Comparison of ENCODE assay signal across 11 mouse cellular contexts in the genomic region with DNA sequence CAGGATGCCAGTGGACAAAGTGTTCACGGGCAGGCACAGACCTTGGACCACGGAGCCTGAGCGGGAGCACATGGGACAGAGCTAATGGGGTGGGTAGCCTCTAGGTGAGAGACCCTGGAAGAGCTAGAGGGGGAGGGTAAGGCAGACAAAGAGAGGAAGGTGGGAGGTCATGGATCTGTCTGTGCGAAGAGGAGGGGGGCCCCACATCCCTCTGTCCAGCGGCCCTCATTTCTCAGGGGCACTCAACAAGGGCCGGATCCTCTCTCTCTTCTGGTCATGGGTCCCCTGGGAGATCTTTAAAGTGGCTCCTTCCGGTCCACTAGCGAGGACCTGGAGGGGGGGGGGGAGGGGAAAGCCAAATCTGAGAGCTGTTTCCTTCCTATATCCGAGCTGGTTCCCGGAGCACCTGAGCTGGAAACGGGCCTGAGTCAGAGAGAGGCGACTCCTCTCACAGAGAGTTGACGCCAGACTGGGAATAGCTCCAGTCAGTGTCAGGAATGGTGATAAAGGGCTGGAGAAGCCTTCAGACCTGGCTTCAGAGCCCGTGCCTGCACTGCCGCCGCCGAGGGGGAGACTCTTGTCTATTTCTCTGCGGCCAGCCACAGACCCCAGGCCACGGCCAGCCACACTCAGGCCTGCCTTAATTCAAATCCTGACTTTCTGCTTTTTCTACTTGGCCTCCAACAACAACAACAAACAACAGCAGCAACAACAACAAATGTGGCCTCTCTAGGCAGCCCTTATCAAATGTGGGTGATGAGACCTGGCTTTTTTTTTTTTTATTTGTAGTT. TPM values are rescaled to one million over a fixed set of nuclear protein-coding genes. Genes with fewer than 3 reads are reported as not detected.
DNase-seq lines count a peak whose midpoint lies in the region; ATAC-seq and TF ChIP-seq lines count a peak whose summit lies in the region.
"Had no signal": no experiment of that assay in that cellular context is flagged by ENCODE, and none has a peak within 500 bp of the region (broad histone marks: within the 10 kb centered on the region; RNA-seq: fewer than 3 reads in every experiment).

No protein-coding gene starts in this region.

- no peaks in the 10 kb centered on the region for H3K36me3 ChIP-seq in hindbrain, embryonic 10.5 days
- no peaks in the 10 kb centered on the region for H3K36me3 ChIP-seq in hindbrain, postnatal 0 days (ENCODE audit: insufficient read depth, low read length)
- no peaks in the 10 kb centered on the region for H3K36me3 ChIP-seq in heart, adult 2 months (ENCODE audit: control insufficient read depth, insufficient read depth, low read length)
- H3K36me3 ChIP-seq in neural tube, embryonic 12.5 days: no peaks in the 10 kb centered on the region
- H3K36me3 ChIP-seq: liver, embryonic 15.5 days had no signal

- peak; percentile 50; the same call in 1 of the 2 replicates for TF ChIP-seq POLR2A in heart, adult 2 months (IDR thresholded peaks at IDR 0.05; ENCODE audit: insufficient read depth, low read depth, low read length)

- DNase-seq in hindbrain, embryonic 10.5 days (ENCODE audit: low spot score): peak; percentile 48
- no peak for DNase-seq in hindbrain, postnatal 0 days (ENCODE audit: low spot score)
- DNase-seq in heart, adult 2 months: peak; percentile 45 to 63
- DNase-seq in kidney, adult 9 months: peak; percentile 50
- no peak for DNase-seq in lung, postnatal 4 days
- DNase-seq in urinary bladder, postnatal 25 days (ENCODE audit: low spot score): no peak
- DNase-seq: gastrocnemius, postnatal 10 days had no signal

- H3K4me3 ChIP-seq in hindbrain, embryonic 10.5 days: peak overlapping the region; percentile 35
- no peak overlapping the region for H3K4me3 ChIP-seq in hindbrain, postnatal 0 days (ENCODE audit: low read length)
- no peak overlapping the region; the same call in 1 of the 2 replicates for H3K4me3 ChIP-seq in heart, adult 2 months
- no peak overlapping the region for H3K4me3 ChIP-seq in neural tube, embryonic 12.5 days
- H3K4me3 ChIP-seq: liver, embryonic 15.5 days had no signal

- H3K4me2 ChIP-seq in hindbrain, postnatal 0 days (ENCODE audit: low read depth, low read length): no peak overlapping the region
- H3K4me2 ChIP-seq in neural tube, embryonic 12.5 days (replicated peaks): peak overlapping the region; percentile 21
- H3K4me2 ChIP-seq: liver, embryonic 15.5 days had no signal

- WGBS in hindbrain, embryonic 10.5 days: 3% methylated on average over 19 of the region's 19 CpGs
- WGBS in hindbrain, postnatal 0 days: 16% methylated on average over 19 of the region's 19 CpGs
- 17% methylated on average over 19 of the region's 19 CpGs for WGBS in heart, adult 2 months
- WGBS in neural tube, embryonic 12.5 days: 4% methylated on average over 19 of the region's 19 CpGs

- H3K27me3 ChIP-seq in hindbrain, embryonic 10.5 days (ENCODE audit: insufficient read depth, poor library complexity, severe bottlenecking): peaks cover 46% of the 10 kb centered on the region
- H3K27me3 ChIP-seq in hindbrain, postnatal 0 days (ENCODE audit: insufficient read depth, low read length): peaks cover 15% of the 10 kb centered on the region
- H3K27me3 ChIP-seq in heart, adult 2 months (ENCODE audit: control insufficient read depth, insufficient read depth, low read length): no peaks in the 10 kb centered on the region
- peaks cover 36% of the 10 kb centered on the region for H3K27me3 ChIP-seq in neural tube, embryonic 12.5 days (replicated peaks)

- intact Hi-C loops in heart, adult 2 months (cut with DNase I): no loop called here

- no peak overlapping the region for H3K9ac ChIP-seq in hindbrain, postnatal 0 days (replicated peaks; ENCODE audit: low read length)
- peak overlapping the region; percentile 56 for H3K9ac ChIP-seq in heart, adult 2 months (ENCODE audit: low read depth, low read length)
- H3K9ac ChIP-seq in neural tube, embryonic 12.5 days: no peak overlapping the region
- H3K9ac ChIP-seq: liver, embryonic 15.5 days had no signal

- no peak for ATAC-seq in hindbrain, postnatal 0 days
- no peak for ATAC-seq in neural tube, embryonic 12.5 days (ENCODE audit: low FRiP score, low read depth)
- ATAC-seq in cerebellum, adult (ENCODE audit: insufficient number of reproducible peaks, low FRiP score, low TSS enrichment): no peak

- TF ChIP-seq EP300 in heart, adult 2 months (IDR thresholded peaks at IDR 0.05; ENCODE audit: insufficient read depth, low read depth, low read length): no peak

- no peaks in the 10 kb centered on the region for H3K79me2 ChIP-seq in heart, adult 2 months (replicated peaks; ENCODE audit: control insufficient read depth, insufficient read depth, low read length)

- H3K4me1 ChIP-seq in hindbrain, embryonic 10.5 days (replicated peaks): peaks cover 72% of the 10 kb centered on the region
- no peaks in the 10 kb centered on the region for H3K4me1 ChIP-seq in hindbrain, postnatal 0 days (ENCODE audit: insufficient read depth, low read length)
- peaks cover 7% of the 10 kb centered on the region for H3K4me1 ChIP-seq in heart, adult 2 months (ENCODE audit: control insufficient read depth, insufficient read depth, low read length)
- peaks cover 57% of the 10 kb centered on the region for H3K4me1 ChIP-seq in neural tube, embryonic 12.5 days

- H3K9me3 ChIP-seq in hindbrain, embryonic 10.5 days: no peaks in the 10 kb centered on the region
- H3K9me3 ChIP-seq in hindbrain, postnatal 0 days (ENCODE audit: low read length): no peaks in the 10 kb centered on the region
- no peaks in the 10 kb centered on the region for H3K9me3 ChIP-seq in neural tube, embryonic 12.5 days
- H3K9me3 ChIP-seq: liver, embryonic 15.5 days had no signal

- TF ChIP-seq CTCF in hindbrain, postnatal 0 days (IDR thresholded peaks at IDR 0.05; ENCODE audit: low read depth): no peak
- TF ChIP-seq CTCF in heart, adult 2 months (IDR thresholded peaks at IDR 0.05): no peak

- peak overlapping the region; percentile 83 for H3K27ac ChIP-seq in hindbrain, embryonic 10.5 days
- no peak overlapping the region for H3K27ac ChIP-seq in hindbrain, postnatal 0 days
- H3K27ac ChIP-seq in heart, adult 2 months: peak overlapping the region; percentile 75
- 0 out of 2 replicates have a peak overlapping the region, but pooled peaks have one; percentile 23 for H3K27ac ChIP-seq in neural tube, embryonic 12.5 days
- H3K27ac ChIP-seq: liver, embryonic 15.5 days had no signal

RNA-seq across cellular contexts. Expression of a gene that starts 2.7 kb away (rescaled TPM):
- polyA plus RNA-seq in hindbrain, embryonic 10.5 days (2016; fragmentation: Nextera tagmentation; extraction: Ambion mirVana): 6.2 and 6.8 TPM in 2 replicates
- 13.7 and 18.4 TPM in 2 replicates for total RNA-seq in hindbrain, postnatal 0 days (2014; rRNA removed)
- polyA plus RNA-seq in hindbrain, postnatal 0 days (2015; fragmentation: Nextera tagmentation; extraction: Ambion mirVana): 11.1 and 12.2 TPM in 2 replicates
- total RNA-seq in heart, adult 2 months (2021): 1 to 10 TPM; 5.2 to 5.7 TPM
- polyA plus RNA-seq in heart, adult 2 months (2012; rRNA removed): 10.0 and 11.0 TPM in 2 replicates
- polyA plus RNA-seq in neural tube, embryonic 12.5 days (2016; fragmentation: Nextera tagmentation; extraction: Ambion mirVana): 9.7 and 10.2 TPM in 2 replicates
- total RNA-seq: CH12.LX had no signal

RNA-seq across cellular contexts. Expression of a gene that starts 9.9 kb away (rescaled TPM):
- not detected in 2 replicates for polyA plus RNA-seq in hindbrain, embryonic 10.5 days (2016; fragmentation: Nextera tagmentation; extraction: Ambion mirVana)
- not detected in 2 replicates for total RNA-seq in hindbrain, postnatal 0 days (2014; rRNA removed)
- 0.59 and 0.79 TPM in 2 replicates for polyA plus RNA-seq in hindbrain, postnatal 0 days (2015; fragmentation: Nextera tagmentation; extraction: Ambion mirVana)
- total RNA-seq in heart, adult 2 months (2021): not detected
- not detected in 2 replicates for polyA plus RNA-seq in heart, adult 2 months (2012; rRNA removed)
- polyA plus RNA-seq in neural tube, embryonic 12.5 days (2016; fragmentation: Nextera tagmentation; extraction: Ambion mirVana): 0.33 TPM in 1 of 2 replicates, not detected in the other
- total RNA-seq: CH12.LX; gastrocnemius, postnatal 10 days had no signal
- polyA plus RNA-seq: liver, embryonic 15.5 days had no signal

RNA-seq across cellular contexts. Expression of a gene that starts 11.2 kb away (rescaled TPM):
- polyA plus RNA-seq in hindbrain, embryonic 10.5 days (2016; fragmentation: Nextera tagmentation; extraction: Ambion mirVana): 20.6 and 21.6 TPM in 2 replicates
- total RNA-seq in hindbrain, postnatal 0 days (2014; rRNA removed): 10.2 and 10.6 TPM in 2 replicates
- 11.0 and 12.5 TPM in 2 replicates for polyA plus RNA-seq in hindbrain, postnatal 0 days (2015; fragmentation: Nextera tagmentation; extraction: Ambion mirVana)
- 1 to 10 TPM; 3.3 to 4.3 TPM for total RNA-seq in heart, adult 2 months (2021)
- polyA plus RNA-seq in heart, adult 2 months (2012; rRNA removed): 2.8 and 2.9 TPM in 2 replicates
- 18.6 and 18.9 TPM in 2 replicates for polyA plus RNA-seq in neural tube, embryonic 12.5 days (2016; fragmentation: Nextera tagmentation; extraction: Ambion mirVana)

RNA-seq across cellular contexts. Expression of a gene that starts 13.1 kb away (rescaled TPM):
- 0.49 and 1.0 TPM in 2 replicates for polyA plus RNA-seq in hindbrain, embryonic 10.5 days (2016; fragmentation: Nextera tagmentation; extraction: Ambion mirVana)
- total RNA-seq in hindbrain, postnatal 0 days (2014; rRNA removed): 0.31 TPM in 1 of 2 replicates, not detected in the other
- polyA plus RNA-seq in hindbrain, postnatal 0 days (2015; fragmentation: Nextera tagmentation; extraction: Ambion mirVana): 0.95 and 1.4 TPM in 2 replicates
- not detected for total RNA-seq in heart, adult 2 months (2021)
- not detected in 2 replicates for polyA plus RNA-seq in heart, adult 2 months (2012; rRNA removed)
- polyA plus RNA-seq in neural tube, embryonic 12.5 days (2016; fragmentation: Nextera tagmentation; extraction: Ambion mirVana): 0.45 and 0.84 TPM in 2 replicates
- total RNA-seq: gastrocnemius, postnatal 10 days had no signal
- polyA plus RNA-seq: liver, embryonic 15.5 days had no signal

RNA-seq across cellular contexts. Expression of a gene that starts 18.4 kb away (rescaled TPM):
- polyA plus RNA-seq in hindbrain, embryonic 10.5 days (2016; fragmentation: Nextera tagmentation; extraction: Ambion mirVana): 0.89 and 1.2 TPM in 2 replicates
- total RNA-seq in hindbrain, postnatal 0 days (2014; rRNA removed): 0.26 TPM in 1 of 2 replicates, not detected in the other
- 0.14 and 0.25 TPM in 2 replicates for polyA plus RNA-seq in hindbrain, postnatal 0 days (2015; fragmentation: Nextera tagmentation; extraction: Ambion mirVana)
- 1 to 10 TPM; 4.1 to 6.7 TPM for total RNA-seq in heart, adult 2 months (2021)
- polyA plus RNA-seq in heart, adult 2 months (2012; rRNA removed): 3.3 and 4.4 TPM in 2 replicates
- polyA plus RNA-seq in neural tube, embryonic 12.5 days (2016; fragmentation: Nextera tagmentation; extraction: Ambion mirVana): 0.13 and 0.19 TPM in 2 replicates

Comparison
In these comparisons a context has a peak if more than half of its experiments do, and no peak if none do; other contexts are left out.
1. DNase-seq: peak in hindbrain, embryonic 10.5 days (single experiment), heart, adult 2 months (2 of 2) and kidney, adult 9 months (single experiment); none in hindbrain, postnatal 0 days (single experiment), lung, postnatal 4 days (0 of 2) and urinary bladder, postnatal 25 days (single experiment).